Comparison of ENCODE assay signal across 8 mouse cellular contexts in the genomic region with DNA sequence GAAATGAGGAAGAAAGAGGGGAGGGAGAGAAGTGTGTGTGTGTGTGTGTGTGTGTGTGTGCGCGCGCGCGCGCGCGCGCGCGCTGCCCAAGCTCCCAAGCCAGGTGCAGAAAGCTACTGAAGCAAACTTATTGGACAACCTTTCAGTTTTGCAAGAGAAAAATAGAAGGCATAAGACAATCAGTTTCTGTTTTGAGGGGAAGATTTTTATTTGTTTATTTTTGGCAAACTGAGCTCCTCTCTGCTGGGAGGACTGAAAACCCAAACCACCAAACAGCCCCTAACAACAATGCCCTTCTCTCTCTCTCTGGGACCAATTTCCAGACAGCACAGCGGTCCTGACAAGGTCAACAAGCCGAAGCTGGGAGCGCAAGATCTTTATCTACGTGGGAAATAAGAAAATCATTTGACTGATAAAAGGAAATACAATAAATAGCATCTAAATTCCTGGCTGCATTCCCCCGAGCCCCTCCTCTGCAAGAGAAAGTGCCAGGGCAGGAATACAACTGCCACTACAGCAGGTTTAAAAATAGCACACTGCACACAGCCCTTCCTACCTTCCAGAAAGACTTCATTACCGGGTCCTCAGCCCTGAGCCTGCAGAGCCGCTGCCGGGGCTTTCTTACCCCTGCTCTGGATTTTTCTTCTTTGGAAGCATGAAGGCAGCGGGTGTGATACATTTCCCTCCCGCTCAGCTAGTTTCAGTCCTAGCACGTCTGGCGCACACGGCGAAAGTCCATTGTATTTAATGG.
DNase-seq lines count a peak whose midpoint lies in the region; ATAC-seq and TF ChIP-seq lines count a peak whose summit lies in the region.

No protein-coding gene starts in this region.

- no peaks in the 10 kb centered on the region for H3K27me3 ChIP-seq in heart, adult 2 months (ENCODE audit: control insufficient read depth, insufficient read depth, low read length)
- H3K27me3 ChIP-seq in kidney, adult 2 months (replicated peaks; ENCODE audit: control insufficient read depth, insufficient read depth, low read length) = no peaks in the 10 kb centered on the region
- no peaks in the 10 kb centered on the region for H3K27me3 ChIP-seq in lung, embryonic 15.5 days

- WGBS in heart, adult 2 months = 1% methylated on average over 25 of the region's 25 CpGs
- WGBS in kidney, adult 2 months = under 1% methylated on average over 25 of the region's 25 CpGs
- under 1% methylated on average over 25 of the region's 25 CpGs for WGBS in lung, embryonic 15.5 days

- H3K36me3 ChIP-seq in heart, adult 2 months (ENCODE audit: control insufficient read depth, insufficient read depth, low read length) = peaks cover 12% of the 10 kb centered on the region; the same call in 1 of the 2 replicates
- H3K36me3 ChIP-seq in kidney, adult 2 months (ENCODE audit: control insufficient read depth, insufficient read depth, low read length) = no peaks in the 10 kb centered on the region
- H3K36me3 ChIP-seq in lung, embryonic 15.5 days = no peaks in the 10 kb centered on the region

- DNase-seq in 3T3-L1 (ENCODE audit: low read depth, low spot score) = peak; percentile 60
- DNase-seq in cerebellum, postnatal 14 days = peak; percentile 62 to 65
- peak; percentile 67 to 69 for DNase-seq in heart, adult 2 months
- peak; percentile 89 for DNase-seq in kidney, adult 2 months
- DNase-seq in retina, embryonic 14.5 days (ENCODE audit: low spot score) = peak; percentile 46
- DNase-seq in natural killer cell, adult 2 months (ENCODE audit: low spot score in 2 of 2) = no peak

- TF ChIP-seq POLR2A in heart, adult 2 months (IDR thresholded peaks at IDR 0.05; ENCODE audit: insufficient read depth, low read depth, low read length) = peak; percentile 33; the same call in 1 of the 2 replicates
- TF ChIP-seq POLR2A in kidney, adult 2 months (IDR thresholded peaks at IDR 0.05; ENCODE audit: low read depth, low read length) = no peak

- H3K27ac ChIP-seq in heart, adult 2 months = peak overlapping the region; percentile 92
- H3K27ac ChIP-seq in kidney, adult 2 months (ENCODE audit: insufficient read depth, low read depth, low read length) = peak overlapping the region; percentile 88
- H3K27ac ChIP-seq in lung, embryonic 15.5 days = peak overlapping the region; percentile 100

- no peaks in the 10 kb centered on the region for H3K79me2 ChIP-seq in heart, adult 2 months (replicated peaks; ENCODE audit: control insufficient read depth, insufficient read depth, low read length)

- intact Hi-C loops in heart, adult 2 months (cut with DNase I) = loop anchor here (1.0 to 5.0 kb wide), 6 partner anchors 42 to 294 kb away; no protein-coding TSS in a partner anchor

- H3K9ac ChIP-seq in heart, adult 2 months (ENCODE audit: low read depth, low read length) = peak overlapping the region; percentile 76
- peak overlapping the region; percentile 60 for H3K9ac ChIP-seq in lung, embryonic 15.5 days

- ATAC-seq in CD4-positive, CD25-positive, alpha-beta regulatory T cell, adult 4 months = peak; percentile 17
- no peak for ATAC-seq in lung, embryonic 15.5 days (ENCODE audit: borderline replicate concordance, extremely low read depth, low FRiP score, low TSS enrichment)

- peak overlapping the region; percentile 48 for H3K4me3 ChIP-seq in heart, adult 2 months
- H3K4me3 ChIP-seq in kidney, adult 2 months (ENCODE audit: insufficient read depth, low read depth, low read length) = peak overlapping the region; percentile 54
- peak overlapping the region; percentile 44 for H3K4me3 ChIP-seq in lung, embryonic 15.5 days

- H3K9me3 ChIP-seq in lung, embryonic 15.5 days = no peaks in the 10 kb centered on the region

- peak overlapping the region; percentile 83 for H3K4me2 ChIP-seq in lung, embryonic 15.5 days

- TF ChIP-seq CTCF in heart, adult 2 months (IDR thresholded peaks at IDR 0.05) = no peak
- no peak for TF ChIP-seq CTCF in kidney, adult 2 months (conservative IDR thresholded peaks at IDR 0.05; ENCODE audit: insufficient read depth, insufficient read length, low read depth, low read length)

- no peak for TF ChIP-seq EP300 in heart, adult 2 months (IDR thresholded peaks at IDR 0.05; ENCODE audit: insufficient read depth, low read depth, low read length)

- peaks cover 33% of the 10 kb centered on the region for H3K4me1 ChIP-seq in heart, adult 2 months (ENCODE audit: control insufficient read depth, insufficient read depth, low read length)
- H3K4me1 ChIP-seq in kidney, adult 2 months (ENCODE audit: control insufficient read depth, insufficient read depth, low read length) = peaks cover 8% of the 10 kb centered on the region; the same call in 1 of the 2 replicates
- H3K4me1 ChIP-seq in lung, embryonic 15.5 days = peaks cover 73% of the 10 kb centered on the region

Comparison
In these comparisons a context has a peak if more than half of its experiments do, and no peak if none do; other contexts are left out.
1. DNase-seq: peak in 3T3-L1 (single experiment), cerebellum, postnatal 14 days (2 of 2), heart, adult 2 months (2 of 2), kidney, adult 2 months (single experiment) and retina, embryonic 14.5 days (single experiment); none in natural killer cell, adult 2 months (0 of 2).
2. Peak in every context shown above with its lines, with median percentiles within 50 percentile points of each other: H3K27ac ChIP-seq and H3K4me3 ChIP-seq.